Mouse (Mus musculus): ENCODE data around the gene Krt81.

Krt81 gene

DNA sequence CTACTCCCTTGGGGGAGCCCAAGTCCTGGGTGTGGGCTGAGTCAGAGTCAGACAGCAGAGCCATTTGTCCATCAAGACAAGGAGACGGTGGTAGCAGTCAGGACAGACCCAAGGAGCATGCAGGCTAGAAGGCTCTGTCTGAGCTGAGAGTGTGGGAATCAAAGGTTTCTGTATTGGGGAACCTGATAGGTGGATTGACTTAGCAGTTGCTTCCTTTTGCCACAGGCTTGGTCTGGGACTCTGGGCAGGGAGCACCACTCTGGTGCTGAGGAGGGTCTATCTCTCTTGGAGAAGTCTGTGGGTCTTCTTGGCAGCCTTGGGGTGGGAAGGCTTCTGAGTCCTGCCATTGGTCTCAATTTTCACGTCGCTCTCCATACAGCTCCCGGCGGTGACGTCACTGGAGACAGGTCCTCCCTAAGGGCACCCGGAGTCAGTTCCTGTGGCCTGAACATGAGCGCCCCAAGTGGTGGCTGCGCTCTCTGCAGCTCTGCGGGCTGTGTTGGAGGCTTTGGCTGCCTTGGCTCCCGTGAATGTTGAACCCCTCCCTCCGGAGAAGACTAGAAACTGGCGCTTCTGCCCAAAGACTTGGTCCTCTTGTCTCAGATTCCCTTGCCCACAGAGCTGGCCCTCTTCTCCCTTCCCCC, 10.3 kb downstream of the Krt81 start:
- peak; percentile 89 to 94 for DNase-seq

GRCm38 (mm10) chr15:101447444-101447843, 16.1 kb downstream of the Krt81 start, which contains the start of gene Krt88:
Krt88 (plus strand) TSS chr15:101447744.
- no peak for DNase-seq

GRCm38 (mm10) chr15:101446572-101446971, 17.0 kb downstream of the Krt81 start:
- no peak for DNase-seq

GRCm38 (mm10) chr15:101440837-101441236, 22.7 kb downstream of the Krt81 start:
- no peak for DNase-seq

- peak in 1 of 2 experiments; percentile 19 for DNase-seq
Observed at GRCm38 (mm10) chr15:101438555-101438954, 25.0 kb downstream of the Krt81 start, which contains the start of gene Krt87. Krt87 (minus strand) TSS chr15:101438804.

GRCm38 (mm10) chr15:101436611-101437010, 26.9 kb downstream of the Krt81 start:
- no peak for DNase-seq

DNA sequence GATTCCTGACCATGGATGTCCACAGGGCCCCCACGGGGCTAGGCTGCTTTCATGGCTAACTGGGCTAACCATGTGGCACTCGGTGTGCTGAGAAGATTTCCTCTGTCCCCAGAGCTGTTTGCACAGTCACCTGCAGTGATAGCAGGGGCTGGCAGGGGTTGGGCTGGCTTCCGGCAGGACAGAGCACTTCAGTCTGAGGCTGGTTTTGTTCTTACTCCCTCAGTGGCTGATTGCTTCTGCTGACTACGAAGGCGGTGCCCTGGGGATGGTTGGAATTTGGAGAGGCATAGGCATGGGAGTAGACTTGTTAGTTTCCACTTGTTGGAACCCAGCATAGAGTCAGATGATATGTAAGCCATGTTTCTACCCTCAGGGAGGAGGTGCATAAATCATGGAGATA, 38.6 kb downstream of the Krt81 start:
- DNase-seq, result no peak

GRCm38 (mm10) chr15:101420903-101421302, 42.6 kb downstream of the Krt81 start:
- no peak for DNase-seq

DNA sequence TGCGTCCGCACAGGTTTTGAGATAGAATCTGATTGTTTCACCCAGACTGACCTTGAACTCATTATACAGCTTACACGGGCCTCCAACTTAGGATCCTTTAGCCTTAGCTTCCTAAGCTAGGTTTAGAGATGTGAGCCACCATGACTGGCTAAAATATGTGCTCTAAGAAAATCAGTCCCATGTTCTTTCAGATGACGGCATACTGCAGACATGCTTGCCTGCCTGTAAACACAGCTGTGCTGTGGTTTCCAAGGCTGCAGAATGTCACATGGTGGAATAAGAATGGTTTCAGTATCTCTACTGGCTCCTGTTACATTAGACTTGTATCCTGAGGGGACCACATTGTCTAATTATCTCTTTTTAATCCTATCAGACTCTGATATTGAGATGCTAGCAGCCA, 44.6 kb downstream of the Krt81 start:
- DNase-seq, result no peak

- peak; percentile 65 to 67 for DNase-seq
Observed at GRCm38 (mm10) chr15:101414807-101415565, 48.6 kb downstream of the Krt81 start.

- no peak for DNase-seq
Observed at GRCm38 (mm10) chr15:101413916-101414635, 49.5 kb downstream of the Krt81 start.

DNA sequence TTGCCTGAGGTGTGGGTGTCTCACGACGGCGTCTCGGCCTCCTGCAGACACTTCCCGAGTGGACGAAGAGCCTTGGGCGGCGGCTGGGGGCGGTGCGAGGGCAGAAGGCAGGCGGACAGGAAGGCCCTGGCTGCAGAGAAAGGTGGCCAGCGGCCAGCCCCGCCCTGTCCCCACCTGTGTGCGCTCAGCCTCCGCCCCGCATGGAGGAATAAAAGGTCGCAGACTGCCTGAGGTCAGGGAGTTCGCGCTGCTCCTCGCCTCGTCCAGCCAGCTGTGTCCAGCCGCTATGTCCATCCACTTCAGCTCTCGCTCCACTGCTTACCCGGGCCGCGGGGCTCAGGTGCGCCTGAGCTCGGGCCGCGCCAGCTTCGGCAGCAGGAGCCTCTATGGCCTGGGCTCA, 51.4 kb downstream of the Krt81 start:
- peak; percentile 41 to 45 for DNase-seq

- DNase-seq, result no peak
Observed at GRCm38 (mm10) chr15:101410775-101411174, 52.8 kb downstream of the Krt81 start, which contains the start of gene Krt7. Krt7 (plus strand) TSS chr15:101411043.

Measured in cerebellum, postnatal 25 days (tissue).